Mouse (Mus musculus): ENCODE measurements around the gene Mthfr.

DNA sequence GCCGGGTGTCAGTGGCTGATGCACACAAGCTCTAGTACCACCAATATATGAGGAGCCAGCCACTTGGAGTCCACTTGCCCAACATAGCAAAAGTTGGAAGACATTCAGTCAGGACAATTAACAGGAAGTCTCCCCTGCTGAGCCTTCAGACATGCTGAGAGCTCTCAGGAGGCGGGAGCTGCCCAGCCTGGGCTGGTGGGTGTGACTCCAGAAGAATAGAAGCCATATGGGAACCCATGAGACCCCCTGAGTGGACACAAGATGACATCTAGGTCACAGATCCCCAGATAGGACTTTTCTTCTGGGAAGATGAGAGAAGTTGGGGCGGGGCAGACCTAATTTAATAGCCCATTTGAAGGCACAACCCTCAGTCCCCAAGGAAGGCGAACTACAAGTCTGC lies 50.3 kb downstream of the Mthfr start:
- no peak for TF ChIP-seq CTCF (IDR thresholded peaks at IDR 0.05; ENCODE audit: extremely low read depth, insufficient read depth, low read length)
- no peak for TF ChIP-seq POLR2A (IDR thresholded peaks at IDR 0.05; ENCODE audit: extremely low read depth, insufficient read depth, low read length)

Measured in cortical plate, adult 2 months (tissue).